Mouse (Mus musculus) spleen, postnatal 10 days (tissue): ENCODE data around the gene Gm49391.
A peak's percentile ranks its signal among the peaks of the same experiment; 100 is the strongest.
"Not testable (repeated sequence)": the region's sequence is repeated elsewhere in the genome, so short reads cannot be mapped to it uniquely, and the experiment has no call there.

Source experiments
- DNase-seq, 2 experiments: peaks; one replicate each; pipeline ENCODE4 v3.0.0; 2021 to 2022; ENCODE audit warnings: low spot score in 2 of 2

Gm49391 gene

DNA sequence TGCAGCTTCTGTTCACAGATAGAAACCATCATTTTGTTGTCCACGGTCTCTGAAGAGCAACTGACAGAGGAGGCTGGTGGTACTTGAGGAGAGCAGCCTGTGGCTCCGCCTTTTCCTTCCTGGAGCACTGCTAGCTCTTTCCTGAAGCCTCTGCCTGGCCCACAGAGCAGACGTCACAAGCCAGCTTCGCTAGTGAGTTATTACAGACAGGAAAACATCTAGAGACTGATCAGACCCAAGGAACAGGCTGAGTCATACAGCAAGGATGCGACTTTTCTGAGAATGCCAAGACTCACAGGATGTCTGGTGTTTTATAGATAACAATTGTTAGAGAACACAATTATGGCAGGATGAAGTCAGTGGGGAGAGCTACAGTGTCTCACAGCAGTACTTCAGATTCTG, at the start of gene Gm49391, which contains the start of gene Ctla2a:
Gene Gm49391, minus strand, starts transcription at position 72 of the 402 bp plus-strand sequence.
Gene Ctla2a, minus strand, starts transcription at position 126 of the 402 bp plus-strand sequence.
- DNase-seq: peak in 1 of 2 experiments; percentile 12

DNA sequence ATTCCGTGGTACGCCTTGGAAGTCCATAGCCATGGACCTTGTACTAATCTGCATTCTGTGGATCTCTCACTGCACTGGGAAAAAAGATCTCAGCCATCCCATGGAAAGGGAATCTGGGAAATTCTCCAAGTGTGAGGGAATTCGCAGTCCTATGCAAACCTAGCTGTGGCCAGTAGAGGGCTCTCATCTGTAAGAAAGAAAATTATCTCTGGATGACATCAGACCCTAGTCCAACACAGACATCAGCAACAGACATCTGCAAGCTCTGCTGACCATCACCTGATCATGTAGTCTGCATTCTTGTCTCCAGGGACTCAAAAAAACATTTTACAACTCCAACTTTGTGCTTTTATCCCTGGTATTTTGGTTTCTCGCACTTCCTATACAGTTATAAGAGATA, 35.9 kb upstream of the Gm49391 start:
- DNase-seq: not testable (repeated sequence)

DNA sequence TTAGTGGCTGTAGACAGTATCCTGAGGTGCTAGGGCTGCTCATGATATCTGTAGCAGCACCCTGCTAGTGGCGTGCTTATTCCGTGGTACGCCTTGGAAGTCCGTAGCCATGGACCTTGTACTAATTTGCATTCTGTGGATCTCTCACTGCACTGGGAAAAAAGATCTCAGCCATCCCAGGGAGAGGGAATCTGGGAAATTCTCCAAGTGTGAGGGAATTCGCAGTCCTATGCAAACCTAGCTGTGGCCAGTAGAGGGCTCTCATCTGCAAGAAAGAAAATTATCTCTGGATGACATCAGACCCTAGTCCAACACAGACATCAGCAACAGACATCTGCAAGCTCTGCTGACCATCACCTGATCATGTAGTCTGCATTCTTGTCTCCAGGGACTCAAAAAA, 27.6 kb upstream of the Gm49391 start:
- not testable (repeated sequence) for DNase-seq

DNA sequence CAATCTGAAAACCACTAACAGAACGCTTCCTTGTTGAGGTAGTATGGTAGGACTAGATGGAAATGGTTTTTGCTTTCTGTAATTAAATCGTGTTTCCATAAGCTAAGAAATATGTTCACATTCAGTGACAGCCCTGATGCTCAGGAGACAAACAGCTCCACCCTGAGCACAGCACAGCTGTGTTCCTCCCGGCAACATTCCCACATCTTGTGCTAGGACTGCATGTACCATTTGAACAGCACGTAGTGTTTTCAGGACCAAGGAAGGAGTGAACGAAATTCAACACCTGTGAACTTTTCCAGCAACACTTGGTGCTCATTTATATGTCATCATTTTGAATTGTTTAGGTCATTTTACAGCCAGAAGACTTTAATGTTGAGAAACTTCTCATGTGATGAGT, 25.3 kb upstream of the Gm49391 start:
- no peak for DNase-seq

DNA sequence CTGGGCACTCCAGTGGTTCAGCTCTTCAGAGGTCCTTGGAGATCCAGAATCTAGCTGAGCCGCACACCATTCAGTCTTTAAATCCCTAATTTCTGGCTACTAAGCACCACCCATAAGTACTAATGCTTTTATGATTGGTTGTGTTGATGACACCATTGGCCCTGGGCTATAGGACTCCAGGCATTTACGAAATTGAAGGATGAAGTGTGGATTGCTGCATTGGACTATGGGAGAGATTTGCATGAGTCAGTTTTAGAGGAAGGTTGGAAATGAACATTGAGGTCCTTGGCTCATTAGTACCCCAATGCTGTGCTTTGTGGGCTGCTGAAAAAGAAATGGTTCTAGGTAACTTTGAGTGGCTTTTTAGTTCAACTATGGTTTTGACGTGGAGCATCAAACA, 5.5 kb upstream of the Gm49391 start, which contains the start of gene Tpbpa:
Gene Tpbpa, minus strand, starts transcription at position 101 of the 400 bp plus-strand sequence.
- DNase-seq: not testable (repeated sequence)

DNA sequence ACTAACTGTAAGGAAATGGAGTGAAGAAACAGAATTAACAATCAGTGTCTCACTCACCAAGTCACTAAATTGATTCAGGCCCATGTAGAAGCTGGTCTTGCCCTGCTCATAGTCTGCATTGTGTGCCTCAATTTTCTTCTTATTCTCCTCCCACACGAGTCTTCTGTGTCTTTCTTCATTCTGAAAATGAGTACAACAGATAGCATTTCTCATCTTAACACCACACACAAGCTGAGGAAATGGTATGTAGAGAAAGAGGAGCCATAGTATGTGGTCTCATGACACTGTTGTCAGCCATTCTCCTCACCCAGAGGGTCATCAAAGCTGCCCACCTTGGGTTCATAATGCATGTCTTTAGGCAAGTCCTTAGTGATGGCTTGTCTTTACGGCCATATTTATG, 881 bp downstream of the Gm49391 start, which contains the start of gene Gm49393:
Gene Gm49393, minus strand, starts transcription at position 101 of the 400 bp plus-strand sequence.
- DNase-seq: not testable (repeated sequence)

DNA sequence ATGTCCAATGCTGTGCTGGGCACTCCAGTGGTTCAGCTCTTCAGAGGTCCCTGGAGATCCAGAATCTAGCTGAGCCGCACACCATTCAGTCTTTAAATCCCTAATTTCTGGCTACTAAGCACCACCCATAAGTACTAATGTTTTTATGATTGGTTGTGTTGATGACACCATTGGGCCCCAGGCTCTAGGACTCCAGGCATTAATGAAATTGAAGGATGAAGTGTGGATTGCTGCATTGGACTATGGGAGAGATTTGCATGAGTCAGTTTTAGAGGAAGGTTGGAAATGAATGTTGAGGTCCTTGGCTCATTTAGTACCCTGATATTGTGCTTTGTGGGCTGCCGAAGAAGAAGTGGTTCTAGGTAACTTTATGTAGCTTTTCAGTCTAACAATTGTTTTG, 31.6 kb downstream of the Gm49391 start, which contains the start of gene Tpbpb:
Gene Tpbpb, minus strand, starts transcription at position 101 of the 400 bp plus-strand sequence.
- DNase-seq: not testable (repeated sequence)

DNA sequence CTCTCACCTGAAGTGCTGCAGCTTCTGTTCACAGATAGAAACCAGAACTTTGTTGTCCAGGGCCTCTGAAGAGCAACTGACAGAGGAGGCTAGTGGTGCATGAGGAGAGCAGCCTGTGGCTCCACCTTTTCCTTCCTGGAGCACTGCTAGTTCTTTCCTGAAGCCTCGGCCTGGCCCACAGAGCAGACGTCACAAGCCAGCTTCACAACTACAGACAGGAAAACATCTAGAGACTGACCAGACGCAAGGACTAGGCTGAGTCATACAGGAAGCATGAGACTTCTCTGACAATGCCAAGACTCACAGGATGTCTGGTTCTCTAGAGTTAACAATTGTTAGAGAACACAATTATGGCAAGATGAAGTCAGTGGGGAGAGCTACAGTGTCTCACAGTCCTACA, 39.0 kb downstream of the Gm49391 start, which contains the start of gene Ctla2b:
Gene Ctla2b, minus strand, starts transcription at position 120 of the 400 bp plus-strand sequence.
- peak in 1 of 2 experiments; percentile 18 for DNase-seq

DNA sequence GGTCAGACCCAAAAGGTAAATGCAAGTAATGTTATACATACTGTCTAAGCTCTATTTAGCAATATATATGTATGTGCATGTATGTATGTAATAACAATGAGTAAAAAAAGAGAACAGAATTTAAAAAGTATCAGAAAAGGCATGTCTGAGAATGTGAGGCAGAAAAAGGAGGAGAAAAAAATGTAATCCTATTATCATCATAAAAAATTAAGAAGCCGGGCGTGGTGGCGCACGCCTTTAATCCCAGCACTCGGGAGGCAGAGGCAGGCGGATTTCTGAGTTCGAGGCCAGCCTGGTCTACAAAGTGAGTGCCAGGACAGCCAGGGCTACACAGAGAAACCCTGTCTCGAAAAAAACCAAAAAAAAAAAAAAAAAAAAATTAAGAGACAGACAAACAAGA, 39.6 kb downstream of the Gm49391 start, which contains the start of gene Gm49392:
Gene Gm49392, minus strand, starts transcription at position 101 of the 400 bp plus-strand sequence.
- DNase-seq: not testable (repeated sequence)

DNA sequence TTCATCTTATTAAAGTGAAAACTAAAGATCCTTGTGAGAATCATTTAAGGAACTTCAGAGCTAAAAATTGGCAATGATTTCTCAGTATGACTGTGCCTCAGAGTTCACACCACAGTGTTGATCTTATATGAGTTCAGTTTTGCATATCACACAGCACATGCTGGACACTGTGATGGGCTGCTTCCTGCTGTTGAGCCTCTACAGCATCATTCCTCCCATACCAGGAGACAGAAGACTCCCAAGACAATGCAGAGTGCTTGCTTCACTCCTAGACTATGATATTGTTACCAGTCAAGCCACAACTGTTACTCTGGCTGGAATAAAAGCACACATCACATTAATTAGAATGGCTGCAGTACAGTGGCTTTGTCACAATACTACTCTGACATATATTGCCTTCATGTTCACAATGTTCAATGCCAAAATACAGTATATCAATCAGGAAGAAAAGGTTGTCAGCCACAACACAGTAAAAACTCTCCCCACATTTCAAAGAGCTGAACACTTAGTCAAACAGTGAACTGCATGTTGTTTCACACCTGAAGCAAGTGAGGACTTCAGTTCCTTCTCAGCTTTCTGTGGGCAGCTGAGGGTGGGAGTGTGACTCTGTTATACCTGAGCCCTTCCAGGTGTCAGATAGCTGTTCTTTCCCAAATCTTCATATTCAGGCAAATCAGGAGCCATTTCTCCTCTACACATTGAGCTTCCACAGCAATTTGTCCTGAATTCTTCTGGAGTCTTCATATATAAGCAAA, 40.8 kb downstream of the Gm49391 start:
- DNase-seq: no peak

DNA sequence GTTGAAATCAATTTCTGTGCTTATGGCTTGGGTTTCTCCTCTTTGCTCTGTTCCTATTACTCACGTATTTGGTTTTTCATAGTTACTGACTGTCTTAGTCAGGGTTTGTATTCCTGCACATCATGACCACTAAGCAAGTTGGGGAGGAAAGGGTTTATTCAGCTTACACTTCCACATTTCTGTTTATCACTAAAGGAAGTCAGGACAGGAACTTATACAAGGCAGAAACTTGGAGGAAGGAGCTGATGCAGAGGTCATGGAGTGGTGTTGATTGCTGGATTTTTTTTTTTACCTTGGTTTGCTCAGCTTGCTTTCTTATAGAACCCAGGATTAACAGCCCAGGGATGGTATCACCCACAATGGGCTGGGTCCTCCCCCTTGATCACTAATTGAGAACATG, 44.1 kb downstream of the Gm49391 start:
- DNase-seq: no peak

DNA sequence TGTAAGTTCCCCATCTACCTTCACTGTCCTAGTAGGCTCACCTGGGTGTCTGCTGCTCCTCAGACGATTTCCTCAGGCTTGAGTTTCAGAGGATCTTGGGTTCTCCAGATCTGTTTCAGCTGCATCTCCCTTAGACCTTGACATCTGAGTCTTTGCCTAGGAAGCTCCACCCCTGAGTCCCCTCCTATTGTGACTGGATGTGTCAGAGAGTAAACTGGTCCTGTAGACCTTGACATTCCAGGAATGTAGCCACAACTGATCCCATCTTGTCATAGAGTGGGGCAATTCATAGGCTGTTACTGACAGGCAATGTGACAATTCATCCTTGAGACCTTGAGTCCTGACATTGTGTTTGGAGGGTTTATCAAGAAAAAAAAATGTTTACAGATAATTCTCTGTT, 72.1 kb downstream of the Gm49391 start, which contains the start of gene 4930486L24Rik:
Gene 4930486L24Rik, minus strand, starts transcription at position 195 of the 400 bp plus-strand sequence.
- DNase-seq: no peak

DNA sequence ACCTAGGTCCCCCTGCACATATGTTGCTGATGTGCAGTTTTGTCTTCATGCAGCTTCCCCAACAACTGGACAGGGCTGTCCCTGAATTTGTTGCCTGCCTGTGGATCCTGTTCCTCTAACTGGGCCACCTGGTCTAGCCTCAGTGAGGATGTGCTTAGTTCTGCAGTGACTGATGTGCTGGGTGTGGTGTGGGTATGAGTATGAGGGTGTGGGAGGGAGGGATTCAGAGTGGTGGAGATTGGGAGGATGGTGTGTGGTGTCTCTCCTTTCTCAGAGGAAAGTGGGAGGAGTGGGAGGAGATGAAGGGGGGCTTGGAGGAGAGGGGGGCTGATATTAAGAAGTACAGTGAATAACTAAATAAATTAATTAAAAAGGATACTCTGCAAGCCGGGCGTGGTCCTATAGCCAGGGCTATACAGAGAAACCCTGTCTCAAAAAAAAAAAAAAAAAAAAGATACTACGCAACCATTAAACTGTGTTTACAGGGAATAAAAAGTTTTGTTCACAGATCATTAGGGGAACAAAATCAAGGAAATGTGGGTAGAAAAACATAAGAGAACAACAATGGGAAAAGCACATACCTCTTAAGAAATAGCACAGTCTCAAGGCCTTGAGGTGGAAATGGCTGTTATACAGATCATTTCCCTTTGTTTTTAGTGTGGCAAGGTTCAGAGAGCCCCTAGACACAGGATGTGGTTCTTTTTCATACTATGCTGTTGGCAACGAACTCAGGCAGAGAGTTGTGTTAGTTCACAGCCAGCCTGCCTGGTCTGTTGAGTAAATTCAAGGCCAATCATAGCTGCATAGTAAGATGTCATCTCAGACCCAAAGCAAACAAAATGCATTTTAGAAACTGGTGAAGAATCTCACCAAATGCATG, 87.9 kb downstream of the Gm49391 start:
- no peak for DNase-seq
